Mouse (Mus musculus) lung, postnatal 0 days (tissue): ENCODE data around the gene Ankra2. TPM values are rescaled to one million over a fixed set of nuclear protein-coding genes. Genes with fewer than 3 reads are reported as not detected.
A peak's percentile ranks its signal among the peaks of the same experiment; 100 is the strongest.

Source experiments
- ATAC-seq: fragments of 200-750 bp; cut with Nextera tagmentation; 2 replicates; pipeline ENCODE4 v1.8.0; 2017; ENCODE audit warnings: moderate library complexity
- DNase-seq: peaks from one replicate; pipeline ENCODE4 v3.0.0-alpha.2; 2016; ENCODE audit warnings: low spot score
- H3K27ac ChIP-seq: fragments of 300-500 bp; sonication (generic); 2 replicates; pipeline ENCODE4 v1.5.1; 2014; ENCODE audit warnings: antibody characterized with exemption, mild to moderate bottlenecking, low read length, mixed read lengths
- H3K27me3 ChIP-seq: fragments of 300-500 bp; sonication (generic); replicated peaks from 2 replicates; pipeline ENCODE4 v1.6.1; 2014; ENCODE audit warnings: low read length, mixed read lengths; ENCODE audit not compliant: insufficient read depth
- H3K36me3 ChIP-seq: fragments of 300-500 bp; sonication (generic); 2 replicates; pipeline ENCODE4 v1.6.1; 2014; ENCODE audit warnings: low read length, mixed read lengths; ENCODE audit not compliant: insufficient read depth
- H3K4me1 ChIP-seq: fragments of 300-500 bp; sonication (generic); 2 replicates; pipeline ENCODE4 v1.6.1; 2014; ENCODE audit warnings: antibody characterized with exemption, low read depth, low read length, mixed read lengths; ENCODE audit not compliant: insufficient read depth
- H3K4me2 ChIP-seq: fragments of 300-500 bp; sonication (generic); replicated peaks from 2 replicates; pipeline ENCODE4 v1.6.1; 2014; ENCODE audit warnings: low read depth, mild to moderate bottlenecking, low read length, moderate library complexity, mixed read lengths
- H3K4me3 ChIP-seq: fragments of 300-500 bp; sonication (generic); 2 replicates; pipeline ENCODE4 v1.5.1; 2014; ENCODE audit warnings: low read depth, low read length
- H3K9ac ChIP-seq: fragments of 300-500 bp; sonication (generic); replicated peaks from 2 replicates; pipeline ENCODE4 v1.6.1; 2014; ENCODE audit warnings: low read depth, mild to moderate bottlenecking
- H3K9me3 ChIP-seq: fragments of 300-500 bp; sonication (generic); 2 replicates; pipeline ENCODE4 v1.6.1; 2016; ENCODE audit warnings: low read length, mixed read lengths
- CTCF ChIP-seq: IDR thresholded peaks from 2 replicates; pipeline ENCODE4 v1.5.1; 2016; ENCODE audit warnings: antibody characterized with exemption, mild to moderate bottlenecking
- EP300 ChIP-seq: IDR thresholded peaks from 2 replicates; pipeline ENCODE4 v1.6.1; 2016; ENCODE audit warnings: antibody characterized with exemption, mild to moderate bottlenecking, control low read depth
- WGBS: fragments of 180-500 bp; shearing (Covaris S2); extraction: QIAGEN DNeasy Blood & Tissue Kit; methylation state at CpG from one replicate; pipeline ENCODE4 v1.1.7; 2014; 5-methylcytosine and 5-hydroxymethylcytosine counted together
- polyA plus RNA-seq: library from polyadenylated mRNA; unstranded; fragments of >200 nt; fragmentation: Nextera tagmentation; extraction: Ambion mirVana; gene quantifications from 2 replicates; pipeline ENCODE4 v1.2.1, GENCODE M21; 2015

The Ankra2 gene
- polyA plus RNA-seq, 1 experiment from 2014 or later = 24.2 TPM

- DNase-seq (no peak), ATAC-seq (no peak)
- no peak overlapping the region for H3K27ac ChIP-seq
- peaks cover 4% of the 10 kb centered on the region; the same call in 1 of the 2 replicates for H3K36me3 ChIP-seq
- no peak overlapping the region for H3K4me2 ChIP-seq
- TF ChIP-seq EP300 (no peak), CTCF (peak; percentile 15; the same call in 1 of the 2 replicates)
- H3K4me1 ChIP-seq = no peaks in the 10 kb centered on the region
- H3K4me3 ChIP-seq = no peak overlapping the region
- H3K9me3 ChIP-seq = no peaks in the 10 kb centered on the region
- WGBS = 90% methylated on average over 9 of the region's 9 CpGs
- H3K27me3 ChIP-seq = no peaks in the 10 kb centered on the region
- no peak overlapping the region for H3K9ac ChIP-seq
Observed at GRCm38 (mm10) chr13:98305257-98305656, 42.4 kb downstream of the Ankra2 start.

DNA sequence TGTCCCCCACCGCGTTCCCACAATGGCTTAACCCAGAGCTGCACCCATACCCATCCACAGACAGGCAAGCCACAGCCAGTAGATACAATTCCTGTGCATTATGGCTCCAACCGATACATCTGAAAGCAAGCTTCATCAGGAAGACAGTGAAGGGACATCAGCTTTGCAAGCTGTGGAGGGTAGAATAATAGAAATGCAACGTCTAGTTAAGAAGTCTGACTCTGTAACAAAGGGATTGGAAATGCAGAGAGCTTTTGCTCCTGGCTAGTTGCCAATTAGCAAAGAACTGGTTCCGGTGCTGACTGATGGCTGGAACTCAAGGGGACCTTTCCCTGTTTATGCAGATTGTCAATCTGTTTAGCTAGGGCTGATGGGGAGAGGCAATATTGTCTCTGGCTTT lies 43.5 kb downstream of the Ankra2 start:
- Histone ChIP-seq H3K9me3 (no peaks in the 10 kb centered on the region), H3K4me3 (no peak overlapping the region), H3K9ac (no peak overlapping the region), H3K27me3 (no peaks in the 10 kb centered on the region), H3K4me2 (no peak overlapping the region), H3K36me3 (peaks cover 15% of the 10 kb centered on the region; the same call in 1 of the 2 replicates), H3K4me1 (no peaks in the 10 kb centered on the region), H3K27ac (0 out of 2 replicates have a peak overlapping the region, but pooled peaks have one; percentile 10)
- WGBS = 36% methylated on average over 5 of the region's 5 CpGs
- no peak for TF ChIP-seq CTCF
- no peak for TF ChIP-seq EP300
- no peak for ATAC-seq
- DNase-seq = peak; percentile 37

DNA sequence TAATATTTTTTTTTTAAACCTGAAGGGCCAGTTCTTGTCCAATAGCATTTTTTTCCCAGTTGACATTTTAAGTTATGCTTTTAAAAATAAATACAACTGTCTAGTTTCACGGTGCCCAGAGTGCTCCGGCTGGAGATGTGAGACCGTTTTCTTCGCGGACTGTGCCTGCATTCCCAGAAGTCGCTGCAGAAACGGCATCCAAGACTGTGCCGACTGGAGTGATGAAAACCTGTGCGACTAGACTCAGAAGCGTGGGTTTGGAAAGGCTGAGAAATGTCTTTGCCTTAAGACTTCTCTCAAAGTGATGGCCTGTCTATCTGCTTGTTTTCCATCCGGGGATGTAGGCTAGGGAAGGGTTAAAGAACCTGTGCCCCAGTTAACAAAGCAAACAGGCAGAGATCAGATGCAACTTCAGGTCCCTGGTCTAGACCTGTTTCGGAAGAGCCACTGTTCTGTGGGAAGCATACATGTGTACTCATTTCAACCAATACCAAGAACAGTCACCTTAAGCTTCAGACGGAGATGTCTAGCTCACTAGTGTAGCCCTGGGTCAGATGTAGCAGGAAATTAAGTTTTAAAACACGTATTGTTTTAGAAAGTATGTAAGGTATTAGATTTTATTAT lies 44.1 kb downstream of the Ankra2 start:
- Histone ChIP-seq H3K4me3 (no peak overlapping the region), H3K4me1 (no peaks in the 10 kb centered on the region), H3K36me3 (peaks cover 21% of the 10 kb centered on the region), H3K9ac (no peak overlapping the region), H3K4me2 (no peak overlapping the region), H3K9me3 (no peaks in the 10 kb centered on the region), H3K27ac (0 out of 2 replicates have a peak overlapping the region, but pooled peaks have one; percentile 10), H3K27me3 (no peaks in the 10 kb centered on the region)
- no peak for TF ChIP-seq EP300
- no peak for TF ChIP-seq CTCF
- no peak for ATAC-seq
- DNase-seq = no peak
- 28% methylated on average over 14 of the region's 14 CpGs for WGBS

GRCm38 (mm10) chr13:98308004-98308403 lies 45.1 kb downstream of the Ankra2 start:
- peaks cover 29% of the 10 kb centered on the region for H3K36me3 ChIP-seq
- 78% methylated on average over 5 of the region's 5 CpGs for WGBS

DNA sequence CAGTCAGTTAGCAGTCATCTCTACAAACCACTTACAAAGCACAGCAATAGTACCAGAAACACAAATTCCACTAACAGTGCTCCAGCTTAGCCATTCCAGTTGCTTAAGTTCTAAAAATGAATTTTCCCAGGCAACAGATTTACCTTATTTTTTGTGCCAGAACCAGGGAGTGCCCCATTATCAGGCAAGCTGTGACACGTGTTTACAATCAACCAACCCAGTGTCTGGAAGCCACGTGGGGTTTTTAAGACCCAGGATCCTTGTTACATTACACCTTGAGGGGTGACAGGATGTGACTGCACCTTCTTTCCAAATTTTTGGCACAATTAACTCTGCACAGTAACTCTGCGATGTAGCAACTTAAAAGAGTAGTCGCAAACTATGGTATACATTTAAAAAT lies 45.9 kb downstream of the Ankra2 start:
- Histone ChIP-seq H3K9me3 (no peaks in the 10 kb centered on the region), H3K9ac (no peak overlapping the region), H3K27me3 (no peaks in the 10 kb centered on the region), H3K4me1 (no peaks in the 10 kb centered on the region), H3K4me3 (no peak overlapping the region), H3K27ac (no peak overlapping the region), H3K4me2 (no peak overlapping the region), H3K36me3 (peaks cover 30% of the 10 kb centered on the region)
- no peak for DNase-seq
- WGBS = 72% methylated on average over 4 of the region's 4 CpGs
- TF ChIP-seq EP300 (no peak), CTCF (no peak)
- no peak for ATAC-seq

More at GRCm38 (mm10) chr13:98308004-98308403, 45.1 kb downstream of the Ankra2 start:
- no peak overlapping the region for H3K4me2 ChIP-seq
- TF ChIP-seq CTCF = no peak
- TF ChIP-seq EP300 = no peak
- H3K4me1 ChIP-seq = no peaks in the 10 kb centered on the region
- no peaks in the 10 kb centered on the region for H3K27me3 ChIP-seq
- H3K9me3 ChIP-seq = no peaks in the 10 kb centered on the region
- no peak for ATAC-seq
- DNase-seq = no peak
- no peak overlapping the region for H3K27ac ChIP-seq
- no peak overlapping the region for H3K9ac ChIP-seq
- no peak overlapping the region for H3K4me3 ChIP-seq

GRCm38 (mm10) chr13:98311597-98311996 lies 48.7 kb downstream of the Ankra2 start:
- Histone ChIP-seq H3K4me3 (no peak overlapping the region), H3K9ac (no peak overlapping the region), H3K27me3 (no peaks in the 10 kb centered on the region), H3K27ac (no peak overlapping the region), H3K4me1 (peaks cover 7% of the 10 kb centered on the region; the same call in 1 of the 2 replicates), H3K36me3 (peaks cover 30% of the 10 kb centered on the region), H3K4me2 (no peak overlapping the region), H3K9me3 (no peaks in the 10 kb centered on the region)
- 90% methylated on average over 5 of the region's 5 CpGs for WGBS
- no peak for TF ChIP-seq CTCF
- no peak for TF ChIP-seq EP300
- ATAC-seq = no peak
- DNase-seq = no peak
